Mouse (Mus musculus) mature B cell (primary cell): ENCODE measurements around the gene Flnc.

Experiments used
- in situ Hi-C: fragments of 300-500 bp; cut with MboI; formaldehyde crosslinking; loops from 2 replicates; pipeline ENCODE4 v1.14.3; 2019

Gene Flnc

DNA sequence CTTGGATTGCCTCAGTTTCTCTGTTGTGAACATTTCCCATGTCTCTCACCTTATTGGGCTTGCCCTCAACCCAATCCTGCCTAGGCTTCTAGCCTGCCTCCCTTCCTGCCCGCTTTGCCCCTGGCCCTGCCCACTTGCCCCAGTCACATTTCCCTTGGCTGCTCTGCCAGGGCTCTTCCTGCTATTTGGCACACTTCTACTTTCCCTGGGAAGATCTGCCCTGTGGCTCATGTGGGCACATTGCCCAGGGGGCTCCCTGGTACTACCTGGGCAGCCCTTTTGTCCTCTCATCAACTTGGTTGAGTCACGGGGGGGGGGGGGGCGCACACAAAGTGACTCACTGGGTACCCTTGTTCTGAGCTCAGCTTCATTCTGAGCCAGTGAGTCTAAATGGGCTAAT is 900 bp upstream of the Flnc start:
- in situ Hi-C loops, result no loop called here

DNA sequence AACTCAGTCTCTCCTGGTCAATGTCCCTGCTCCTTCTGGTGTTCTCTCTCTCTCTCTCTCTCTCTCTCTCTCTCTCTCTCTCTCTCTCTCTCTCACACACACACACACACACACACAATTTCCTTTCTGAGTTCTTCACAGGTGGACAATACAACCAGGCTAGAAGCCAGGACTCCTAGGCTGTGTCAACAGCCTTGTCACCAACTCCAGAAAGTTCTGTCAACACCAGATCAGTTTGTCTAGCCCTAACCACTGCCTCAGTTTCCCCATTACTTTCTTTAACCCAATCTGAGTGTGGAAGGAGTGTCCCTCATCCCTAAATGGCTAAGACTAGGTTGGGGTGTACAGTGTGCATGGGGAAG is 399 bp upstream of the Flnc start:
- in situ Hi-C loops, result no loop called here

DNA sequence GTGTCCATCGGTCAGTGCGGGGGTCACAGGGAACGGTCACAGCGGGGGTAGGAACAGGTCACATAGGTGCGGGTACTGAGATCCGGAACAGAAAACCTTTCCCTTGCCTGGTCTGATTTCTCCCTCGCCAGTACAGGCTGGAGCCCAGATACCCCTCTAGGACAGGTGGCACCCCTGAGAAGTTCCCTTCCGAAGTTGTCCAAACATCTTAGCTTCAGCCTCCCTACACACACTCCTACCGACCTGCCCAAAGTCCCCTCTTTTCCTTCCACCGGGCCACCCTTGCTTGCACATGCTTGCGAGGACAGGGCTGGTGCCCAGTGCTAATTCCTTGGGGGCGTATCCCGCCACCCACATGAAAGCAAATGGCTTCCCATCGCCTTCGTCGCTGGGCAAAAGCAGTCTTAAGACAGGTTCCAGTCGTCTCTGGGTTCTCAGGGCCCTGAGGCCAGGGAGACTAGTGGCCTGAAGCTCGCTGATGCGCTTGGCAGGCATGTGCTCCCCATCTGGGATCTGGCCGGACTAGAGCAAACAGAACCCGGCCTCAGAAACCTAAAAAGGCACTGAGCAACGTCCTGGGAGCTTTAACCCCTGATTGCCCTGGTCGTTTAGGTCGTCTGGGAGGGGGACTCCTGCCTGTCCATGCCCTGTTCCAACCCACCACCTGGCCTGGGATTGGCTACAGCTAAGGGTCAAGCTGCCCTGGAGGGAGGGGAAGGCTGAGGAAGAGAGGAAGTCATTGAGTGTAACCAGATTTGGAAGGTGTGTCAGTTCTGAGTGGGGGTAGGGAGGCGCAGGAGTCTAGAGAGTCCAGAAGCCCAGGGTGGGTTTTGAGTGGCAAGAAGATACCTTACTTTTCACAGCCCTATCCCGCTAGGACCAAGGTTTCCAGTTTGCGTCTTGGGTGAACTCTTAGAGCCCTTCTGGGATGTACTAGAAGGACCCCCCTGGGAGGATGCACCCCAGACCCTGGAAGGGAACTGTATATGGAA is 1.0 kb downstream of the Flnc start:
- in situ Hi-C loops, result no loop called here

DNA sequence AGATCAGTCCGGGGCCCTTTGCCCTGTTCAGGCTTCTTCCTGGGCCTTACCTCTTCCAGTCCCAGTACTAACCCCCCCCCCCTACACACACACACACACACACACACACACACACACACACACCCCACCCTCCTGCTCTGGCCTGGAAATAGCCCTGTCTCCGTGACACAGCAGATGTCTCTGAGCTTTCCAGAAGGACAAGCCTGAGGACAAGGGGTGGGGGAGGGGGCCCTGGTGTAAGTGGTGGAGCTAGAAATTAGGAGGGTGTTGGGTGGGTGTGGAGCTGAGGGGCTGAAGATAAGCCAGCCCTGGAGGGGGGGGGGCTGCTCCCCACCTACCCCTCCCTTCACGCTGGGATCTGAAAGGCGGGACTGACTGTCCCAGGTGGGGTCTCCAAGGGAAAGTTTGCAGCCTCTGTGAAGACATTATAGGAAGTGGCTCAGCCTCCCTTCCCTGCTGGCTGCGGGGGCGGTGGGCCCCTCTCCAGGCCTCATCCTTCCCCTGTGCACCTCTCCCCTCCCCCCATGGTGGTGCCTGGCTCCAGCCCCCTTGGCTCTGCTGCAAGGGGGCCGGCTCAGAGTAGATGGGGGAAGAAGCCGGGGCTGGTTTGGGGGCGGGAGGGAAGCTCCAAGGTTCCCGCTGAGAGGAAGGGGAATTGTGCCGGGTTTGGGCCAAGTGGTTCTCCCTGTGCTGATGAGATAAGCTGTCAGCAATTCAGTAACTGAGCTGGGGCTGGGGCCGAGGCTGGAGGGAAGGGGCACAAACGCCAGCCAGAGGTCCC is 2.0 kb downstream of the Flnc start:
- in situ Hi-C loops, result no loop called here

DNA sequence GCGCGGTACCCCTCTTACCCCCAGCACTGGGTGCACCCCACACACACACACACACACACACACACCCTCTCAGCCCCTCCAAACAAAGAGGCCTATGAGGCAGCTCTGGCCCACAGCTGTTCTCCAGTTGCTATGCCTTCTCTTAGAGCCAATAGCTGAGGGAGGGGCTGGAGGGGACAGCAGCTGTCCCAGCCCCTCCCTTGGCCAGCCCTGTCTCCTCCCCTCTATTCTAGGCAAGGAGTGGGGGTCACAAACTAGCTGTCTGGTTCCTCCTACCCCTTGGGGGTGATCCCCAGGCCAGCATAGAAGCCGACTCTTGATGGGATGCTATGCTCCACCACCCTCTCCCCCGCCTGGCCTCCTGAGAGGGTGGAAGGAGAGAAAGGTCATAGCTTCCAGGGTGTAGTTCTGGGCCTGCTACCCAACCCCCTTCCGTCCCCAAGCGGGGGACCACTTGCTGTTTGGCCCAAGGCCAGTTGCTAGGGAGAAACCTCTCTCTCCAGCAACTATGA is 2.9 kb downstream of the Flnc start:
- in situ Hi-C loops, result no loop called here

DNA sequence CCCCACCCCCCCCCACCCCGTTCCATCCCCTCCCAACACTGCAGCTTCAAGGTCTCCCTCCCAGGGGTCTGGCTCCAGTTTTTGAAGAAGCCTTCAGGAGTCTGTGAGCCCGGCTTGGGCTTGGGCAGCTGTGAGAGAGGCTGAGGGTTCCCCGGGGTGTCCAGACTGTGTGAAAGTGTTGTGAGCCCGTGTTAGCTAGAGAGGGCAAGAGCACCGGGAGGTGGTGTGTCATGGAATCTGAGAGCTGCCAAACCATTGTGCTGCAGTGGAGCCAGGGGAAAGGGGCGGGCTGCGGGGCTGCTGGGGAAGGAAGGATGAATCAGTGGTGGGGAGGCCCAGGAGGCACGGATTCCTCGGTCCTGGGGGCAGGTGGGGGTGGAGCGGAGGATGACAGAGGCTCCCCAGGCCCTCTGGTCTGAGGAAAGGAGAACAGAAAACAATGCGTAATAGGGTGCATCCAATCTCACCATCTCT is 3.4 kb downstream of the Flnc start:
- in situ Hi-C loops, result no loop called here

DNA sequence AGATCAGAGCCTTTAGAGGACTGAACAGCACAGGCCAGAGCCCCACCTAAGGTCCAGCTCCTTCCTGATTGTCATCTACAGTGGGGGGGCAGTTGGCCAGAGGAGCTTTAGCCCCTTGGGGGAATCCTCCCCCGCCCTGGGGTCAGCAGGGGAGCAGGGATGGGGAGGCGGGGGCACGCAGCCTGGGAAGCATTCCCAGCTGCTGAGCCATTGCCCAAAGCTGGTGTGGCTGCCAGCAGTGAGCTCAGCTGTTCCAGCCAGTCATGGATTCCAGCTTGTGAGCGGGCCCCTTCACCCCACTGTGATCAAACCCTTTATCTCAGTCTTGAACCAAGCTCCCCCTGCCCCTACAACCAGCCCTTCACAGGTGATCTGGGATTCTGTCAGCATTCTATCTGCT is 6.2 kb downstream of the Flnc start:
- in situ Hi-C loops, result no loop called here

DNA sequence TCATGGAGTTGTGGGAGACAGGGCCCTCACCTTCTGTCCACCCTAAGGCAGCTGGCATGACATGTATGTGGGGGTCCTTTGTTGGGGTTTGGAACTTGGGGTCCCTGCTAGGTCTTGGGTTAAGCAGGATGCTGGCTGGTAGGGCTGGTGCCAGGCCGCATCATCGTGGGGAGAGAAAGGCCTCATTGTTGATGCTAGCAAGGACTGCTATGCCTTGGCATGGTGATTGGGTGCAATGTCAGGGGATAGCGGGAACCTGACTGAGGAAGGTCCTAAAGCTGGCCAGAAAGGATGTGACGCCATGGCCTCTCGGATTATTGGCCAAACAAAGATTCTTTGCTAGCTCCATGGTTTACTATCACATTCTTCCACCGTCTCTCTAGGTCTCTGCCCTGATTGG is 6.7 kb downstream of the Flnc start:
- in situ Hi-C loops, result no loop called here

DNA sequence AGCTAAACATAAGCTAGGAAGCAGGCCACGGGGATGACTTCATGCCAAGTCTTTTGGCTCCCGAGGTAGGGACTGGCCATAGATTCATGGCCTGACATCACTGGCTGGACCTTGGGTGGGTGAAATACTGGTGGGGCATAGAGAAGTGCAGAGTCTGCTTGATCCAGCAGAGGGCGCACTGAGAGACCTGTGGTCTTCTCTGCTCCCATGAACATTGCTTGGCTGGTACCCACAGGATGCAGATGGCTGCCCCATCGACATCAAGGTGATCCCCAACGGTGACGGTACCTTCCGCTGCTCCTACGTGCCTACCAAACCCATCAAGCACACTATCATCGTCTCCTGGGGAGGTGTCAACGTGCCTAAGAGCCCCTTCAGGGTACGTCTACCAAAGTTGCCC is 11.7 kb downstream of the Flnc start:
- in situ Hi-C loops, result no loop called here

DNA sequence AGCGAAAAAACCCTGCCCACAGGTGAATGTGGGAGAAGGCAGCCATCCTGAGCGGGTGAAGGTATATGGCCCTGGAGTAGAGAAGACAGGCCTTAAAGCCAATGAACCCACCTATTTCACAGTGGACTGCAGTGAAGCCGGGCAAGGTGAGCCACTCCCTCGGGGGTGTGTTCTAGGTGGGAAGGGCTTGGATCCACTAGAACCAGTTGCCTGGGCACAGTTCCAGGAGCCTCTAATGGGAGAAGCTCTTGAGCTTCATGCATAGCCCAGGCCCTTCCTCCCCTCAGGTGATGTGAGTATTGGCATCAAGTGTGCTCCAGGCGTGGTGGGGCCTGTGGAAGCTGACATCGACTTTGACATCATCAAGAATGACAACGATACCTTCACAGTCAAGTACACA is 12.3 kb downstream of the Flnc start:
- in situ Hi-C loops, result no loop called here

DNA sequence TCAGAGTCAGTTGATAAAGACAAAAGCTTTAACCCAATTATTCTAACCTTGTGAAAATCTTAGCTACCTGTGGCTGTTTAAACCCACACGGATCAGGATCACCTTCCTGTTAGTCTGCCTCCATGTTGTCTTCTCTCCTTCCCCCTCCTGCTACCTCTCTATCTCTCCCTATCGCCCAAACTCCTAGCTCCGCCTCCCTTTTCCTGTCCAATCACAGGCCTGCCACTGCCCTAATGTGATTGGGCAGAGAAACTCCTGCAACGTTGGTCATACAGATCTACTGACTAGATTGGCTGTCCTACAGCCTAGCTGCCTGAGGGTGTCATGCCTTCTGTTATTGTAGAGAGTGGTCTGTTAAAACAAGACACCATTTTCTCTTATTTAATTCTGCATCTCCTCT is 16.8 kb downstream of the Flnc start:
- in situ Hi-C loops, result no loop called here

DNA sequence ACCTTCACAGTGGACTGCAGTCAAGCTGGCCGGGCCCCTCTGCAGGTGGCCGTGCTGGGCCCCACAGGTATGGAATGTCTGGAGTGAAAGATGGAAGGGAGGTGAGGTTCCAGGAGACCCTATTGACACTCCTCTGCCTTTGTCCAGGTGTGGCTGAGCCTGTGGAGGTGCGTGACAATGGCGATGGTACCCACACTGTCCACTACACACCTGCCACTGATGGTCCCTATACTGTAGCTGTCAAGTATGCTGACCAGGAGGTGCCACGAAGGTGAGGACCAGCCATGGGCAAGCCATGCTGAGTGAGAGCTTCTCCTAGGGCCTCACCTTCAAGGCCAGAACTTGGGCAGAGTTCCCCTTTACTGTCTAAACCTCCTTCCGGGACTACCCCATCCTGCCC is 17.6 kb downstream of the Flnc start:
- in situ Hi-C loops, result no loop called here

DNA sequence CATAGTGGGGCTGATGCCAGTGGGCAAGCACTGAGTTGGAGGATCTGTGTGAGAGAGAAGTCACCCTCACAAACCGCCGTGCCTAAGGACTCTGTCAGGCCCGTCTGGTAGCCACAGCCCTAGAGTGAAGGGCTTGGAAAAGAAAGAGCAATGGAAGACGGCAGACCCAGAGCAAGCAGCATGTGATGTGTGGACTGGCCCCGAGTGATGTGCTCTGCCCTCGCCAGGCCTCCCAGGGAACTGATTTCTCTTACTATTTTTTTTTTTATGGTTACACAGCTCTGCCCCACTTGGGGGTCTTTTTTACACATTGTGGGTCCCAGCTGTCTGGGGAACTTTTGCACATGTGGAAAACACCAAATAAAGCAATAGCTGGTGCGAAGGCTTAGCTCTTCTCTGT is 28.4 kb downstream of the Flnc start:
- in situ Hi-C loops, result no loop called here

DNA sequence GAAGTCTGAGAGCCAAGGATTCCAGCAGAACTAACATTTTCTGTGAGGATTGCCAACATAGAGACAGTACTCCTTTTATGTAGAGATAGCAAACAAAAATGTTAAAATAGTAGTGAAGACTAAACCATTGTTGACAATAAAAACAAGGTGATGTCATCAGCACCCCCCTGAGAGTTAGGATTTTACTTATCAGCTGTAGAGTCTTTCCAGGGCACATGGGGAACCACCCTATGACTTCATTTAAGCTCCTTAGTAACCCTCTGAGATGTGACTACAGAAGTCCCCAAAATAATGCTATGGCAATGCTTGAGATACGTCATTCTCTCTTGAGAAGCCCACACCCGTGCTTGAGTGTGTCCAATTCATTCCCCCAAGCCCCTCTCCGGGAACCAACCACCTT is 30.3 kb downstream of the Flnc start:
- in situ Hi-C loops, result no loop called here

DNA sequence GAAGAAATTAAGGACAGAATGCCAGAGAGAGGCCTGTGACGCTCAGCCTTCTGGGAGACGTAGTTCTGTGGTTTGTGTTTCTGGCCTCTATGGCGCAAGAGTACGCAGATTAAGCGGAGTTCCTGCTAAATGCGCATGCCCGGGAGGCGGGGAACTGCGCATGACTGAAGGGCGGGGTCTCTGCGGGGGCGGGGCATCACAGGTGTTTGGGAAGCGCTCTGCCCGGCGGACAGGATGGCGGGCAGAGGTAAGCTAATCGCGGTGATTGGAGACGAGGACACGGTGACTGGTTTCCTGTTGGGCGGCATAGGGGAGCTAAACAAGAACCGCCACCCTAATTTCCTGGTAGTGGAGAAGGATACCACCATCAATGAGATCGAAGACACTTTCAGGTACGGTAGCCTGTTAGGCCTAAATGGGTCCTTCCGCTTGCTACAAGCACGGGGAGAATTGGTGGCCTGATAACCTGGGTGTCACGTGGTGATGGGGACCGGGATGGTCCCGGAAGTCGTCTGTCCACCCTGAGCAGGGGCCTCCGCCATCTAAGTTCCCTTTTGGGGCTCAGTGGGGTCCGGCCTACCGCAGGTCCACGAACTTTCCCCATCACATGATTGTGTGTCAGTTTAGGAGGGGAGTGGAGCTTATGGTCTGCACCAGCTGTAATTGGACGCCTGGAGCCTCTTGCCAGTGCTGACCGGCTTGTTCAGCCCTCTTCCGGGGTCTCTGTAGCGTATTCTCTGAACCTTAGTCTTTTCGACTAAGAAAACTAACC is 34.7 kb downstream of the Flnc start, which contains the start of gene Atp6v1f:
Gene Atp6v1f, plus strand, starts transcription at position 136 of the 772 bp plus-strand sequence.
- in situ Hi-C loops, result no loop called here

DNA sequence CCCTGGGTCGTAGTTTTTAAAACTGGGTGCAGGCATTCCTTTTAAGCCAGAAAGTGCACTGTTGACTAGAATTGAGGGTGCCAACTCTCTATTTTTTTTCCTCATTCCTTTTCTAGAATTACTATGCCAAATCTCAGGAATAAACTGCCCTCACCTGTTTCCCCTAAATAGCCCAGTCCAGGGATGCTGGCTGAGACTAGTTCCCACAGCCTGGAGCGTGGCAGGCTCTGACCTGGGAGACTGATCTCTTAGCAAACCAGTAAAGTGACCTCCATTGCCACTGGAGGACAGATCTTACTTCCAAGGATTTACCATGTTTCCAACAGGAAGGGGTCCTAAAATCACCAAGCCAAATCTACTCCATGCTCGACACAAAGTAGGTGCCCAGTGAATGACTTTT is 35.8 kb downstream of the Flnc start:
- in situ Hi-C loops, result no loop called here

DNA sequence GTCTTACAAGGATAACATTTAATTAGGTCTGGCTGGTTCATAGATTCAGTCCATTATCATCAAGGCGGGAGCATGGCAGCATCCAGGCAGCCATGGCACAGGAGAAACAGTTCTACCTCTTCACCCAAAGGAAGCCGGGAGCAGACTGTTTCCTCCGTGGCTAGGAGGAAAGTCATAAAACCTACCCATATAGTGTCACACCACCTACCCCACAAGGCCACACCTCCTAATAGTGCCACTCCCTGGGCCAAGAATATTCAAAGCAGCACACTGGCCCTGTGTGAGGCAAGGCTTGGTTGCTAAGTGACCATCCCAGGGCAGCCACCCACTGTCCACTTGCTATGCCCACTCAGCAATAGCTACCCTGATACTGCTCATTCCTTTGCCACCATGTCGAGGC is 38.1 kb downstream of the Flnc start, which contains the start of gene Atp6v1fnb:
Gene Atp6v1fnb, plus strand, starts transcription at position 301 of the 400 bp plus-strand sequence.
- in situ Hi-C loops, result no loop called here

DNA sequence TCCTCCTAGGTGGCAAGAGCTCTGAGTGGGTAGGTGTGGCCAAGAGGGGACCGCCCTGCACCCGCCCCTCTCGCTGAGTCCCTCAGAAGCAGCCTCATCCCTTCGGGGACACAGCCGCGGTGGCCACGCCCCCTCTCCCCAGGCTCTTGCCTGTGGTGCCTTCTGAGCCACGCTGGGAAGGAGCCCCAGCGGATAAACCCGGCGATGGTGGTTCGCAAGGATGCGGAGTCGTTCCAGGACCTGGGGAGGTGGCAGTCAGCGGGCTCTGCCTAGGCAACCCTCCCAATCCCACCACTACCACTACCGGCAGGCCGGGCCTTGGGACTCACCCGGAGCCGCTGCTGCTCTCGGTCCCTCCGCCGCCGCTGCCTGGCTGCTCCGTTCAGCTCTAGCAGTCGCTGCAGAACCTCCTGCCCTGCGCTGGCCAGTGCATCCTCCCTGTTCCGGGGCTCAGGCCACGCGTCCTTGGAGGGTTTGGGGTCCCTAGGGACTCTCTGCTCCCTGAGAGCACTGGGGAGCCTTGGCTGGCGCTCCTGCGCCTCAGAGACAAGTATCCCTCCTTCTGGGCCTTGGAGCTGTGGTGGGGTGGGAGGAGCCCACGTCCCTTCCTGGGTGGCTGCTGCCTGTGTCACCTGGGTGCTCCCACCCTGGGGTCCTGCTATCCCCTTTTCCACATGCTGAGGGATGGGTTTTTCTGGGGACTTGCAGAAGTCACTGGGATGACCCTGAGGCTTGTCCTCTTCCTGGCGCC is 41.1 kb downstream of the Flnc start:
- in situ Hi-C loops, result no loop called here

DNA sequence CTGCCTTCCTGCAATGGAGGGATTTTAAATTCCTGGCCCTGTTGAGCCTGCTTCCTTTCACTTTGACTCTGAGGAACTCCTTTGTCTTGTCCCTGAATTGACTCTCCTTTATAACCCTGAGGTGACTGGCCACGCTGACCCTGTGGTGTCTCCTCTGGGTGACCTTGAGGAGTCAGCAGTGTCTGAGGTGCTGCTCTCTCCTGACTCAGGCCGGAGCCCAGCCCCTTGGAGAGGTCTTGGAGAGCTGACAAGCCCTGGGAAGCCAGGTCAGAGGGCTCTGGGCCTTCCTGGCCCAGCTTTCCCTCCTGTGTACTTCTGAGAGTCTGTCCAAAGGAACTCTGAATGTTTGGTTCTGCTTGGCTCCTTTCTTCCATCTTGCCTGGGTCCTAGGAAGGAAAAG is 41.7 kb downstream of the Flnc start:
- in situ Hi-C loops, result no loop called here

DNA sequence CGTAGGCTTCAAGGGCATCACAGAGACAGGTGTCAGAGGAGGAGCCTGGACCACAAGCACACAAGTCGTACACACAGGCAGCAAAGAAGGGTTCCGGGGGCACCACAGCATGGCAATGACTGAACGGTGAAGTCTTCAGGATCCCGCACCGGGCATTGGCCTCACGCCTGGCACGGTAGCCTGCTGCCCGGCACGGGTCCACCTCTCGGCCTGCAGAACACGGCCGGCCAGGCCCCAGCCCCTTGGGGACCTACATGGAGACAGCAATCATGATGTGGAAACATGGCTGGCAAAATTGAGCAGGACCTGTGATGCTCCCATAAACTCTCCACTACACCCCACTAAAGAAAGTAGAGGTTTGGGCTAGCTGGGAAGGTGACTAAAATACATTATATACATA is 49.6 kb downstream of the Flnc start:
- in situ Hi-C loops, result no loop called here
